Mouse (Mus musculus) CH12F3 (cell line): ENCODE measurements around the gene Dmbt1.
"Not testable (repeated sequence)": the region's sequence is repeated elsewhere in the genome, so short reads cannot be mapped to it uniquely, and the experiment has no call there.

Experiments used
- in situ Hi-C: fragments of 300-500 bp; cut with MboI; formaldehyde crosslinking; loops from 2 replicates; pipeline ENCODE4 v1.14.3; 2020; ENCODE audit warnings: low sequenced_read_pairs

Gene Dmbt1

GRCm38 (mm10) chr7:131031755-131032154 is at the start of gene Dmbt1:
Dmbt1 (plus strand) TSS chr7:131032053.
- in situ Hi-C loops, result no loop called here

- in situ Hi-C loops, result no loop called here
These were observed 49.5 kb upstream of the Dmbt1 start for GRCm38 (mm10) chr7:130982371-130982770.

- in situ Hi-C loops, result no loop called here
These were observed 49.0 kb upstream of the Dmbt1 start for GRCm38 (mm10) chr7:130982881-130983280.

GRCm38 (mm10) chr7:130984294-130984693 is 47.6 kb upstream of the Dmbt1 start:
- in situ Hi-C loops, result no loop called here

- in situ Hi-C loops, result no loop called here
These were observed 46.7 kb upstream of the Dmbt1 start for GRCm38 (mm10) chr7:130985193-130985592.

- in situ Hi-C loops, result no loop called here
These were observed 46.1 kb upstream of the Dmbt1 start for GRCm38 (mm10) chr7:130985716-130986115.

- in situ Hi-C loops, result no loop called here
These were observed 43.7 kb upstream of the Dmbt1 start for GRCm38 (mm10) chr7:130988146-130988545.

- in situ Hi-C loops, result no loop called here
These were observed 42.5 kb upstream of the Dmbt1 start for GRCm38 (mm10) chr7:130989371-130989770.

- in situ Hi-C loops, result no loop called here
These were observed 40.6 kb upstream of the Dmbt1 start for GRCm38 (mm10) chr7:130991174-130991789.

GRCm38 (mm10) chr7:130993907-130994306 is 37.9 kb upstream of the Dmbt1 start:
- in situ Hi-C loops, result no loop called here

GRCm38 (mm10) chr7:131001976-131002726 is 29.7 kb upstream of the Dmbt1 start:
- in situ Hi-C loops, result no loop called here

- in situ Hi-C loops, result no loop called here
These were observed 27.8 kb upstream of the Dmbt1 start for GRCm38 (mm10) chr7:131004071-131004470.

- in situ Hi-C loops, result no loop called here
These were observed 24.6 kb upstream of the Dmbt1 start for GRCm38 (mm10) chr7:131007221-131007620.

GRCm38 (mm10) chr7:131009178-131009577 is 22.7 kb upstream of the Dmbt1 start:
- in situ Hi-C loops, result no loop called here

GRCm38 (mm10) chr7:131011901-131012300 is 20.0 kb upstream of the Dmbt1 start:
- in situ Hi-C loops, result no loop called here

- in situ Hi-C loops, result no loop called here
These were observed 12.7 kb upstream of the Dmbt1 start for GRCm38 (mm10) chr7:131019181-131019580.

- in situ Hi-C loops, result no loop called here
These were observed 7.0 kb upstream of the Dmbt1 start for GRCm38 (mm10) chr7:131024807-131025206.

GRCm38 (mm10) chr7:131027557-131027956 is 4.3 kb upstream of the Dmbt1 start:
- in situ Hi-C loops, result no loop called here

- in situ Hi-C loops, result no loop called here
These were observed 4.5 kb downstream of the Dmbt1 start for GRCm38 (mm10) chr7:131036396-131036795.

- in situ Hi-C loops, result no loop called here
These were observed 5.2 kb downstream of the Dmbt1 start for GRCm38 (mm10) chr7:131037083-131037482.

- in situ Hi-C loops, result not testable (repeated sequence)
These were observed 8.9 kb downstream of the Dmbt1 start for GRCm38 (mm10) chr7:131040760-131041159.

- in situ Hi-C loops, result no loop called here
These were observed 10.8 kb downstream of the Dmbt1 start for GRCm38 (mm10) chr7:131042657-131043056.
